Comparison of ENCODE assay signal across 13 mouse cellular contexts in the genomic region with DNA sequence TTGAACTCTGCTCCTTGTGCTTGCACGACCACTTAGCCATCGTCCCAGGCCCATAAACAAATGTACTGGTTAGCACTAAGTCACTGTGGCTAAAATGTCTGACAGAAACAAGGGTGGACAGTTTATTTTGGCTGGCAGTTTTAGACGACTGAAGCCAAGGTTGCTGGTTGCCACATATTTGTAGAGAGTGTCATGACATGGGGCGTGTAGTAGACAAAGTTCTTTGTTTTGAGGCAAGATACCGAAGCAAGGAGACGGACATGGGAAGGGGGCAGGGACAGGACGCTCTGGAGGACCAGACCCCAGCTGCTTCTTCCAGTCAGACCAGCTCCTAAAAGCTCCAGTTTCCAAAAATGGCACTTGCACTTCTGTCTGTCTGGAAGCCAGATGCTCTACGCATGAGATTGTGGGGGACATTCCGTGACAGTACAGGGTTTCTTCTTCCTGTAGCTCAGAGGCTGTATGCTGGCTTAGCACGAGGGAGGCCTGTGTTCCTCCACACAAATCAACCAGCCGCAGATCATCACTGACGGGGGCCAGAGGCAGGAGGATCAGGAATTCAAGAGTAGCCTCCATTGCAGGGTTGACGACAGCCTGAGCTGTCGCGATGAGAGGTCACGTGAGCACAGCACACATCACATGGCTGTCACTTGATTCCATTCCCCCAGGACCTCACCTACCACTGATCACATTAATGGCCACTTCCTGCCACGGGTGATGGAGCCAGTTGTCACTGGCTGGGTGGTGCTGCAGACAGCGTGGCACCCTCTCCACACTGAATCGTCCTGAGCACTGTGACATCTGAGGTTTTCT. TPM values are rescaled to one million over a fixed set of nuclear protein-coding genes. Genes with fewer than 3 reads are reported as not detected.
A peak's percentile ranks its signal among the peaks of the same experiment; 100 is the strongest.
DNase-seq lines count a peak whose midpoint lies in the region; ATAC-seq and TF ChIP-seq lines count a peak whose summit lies in the region.
"Had no signal": no experiment of that assay in that cellular context is flagged by ENCODE, and none has a peak within 500 bp of the region (broad histone marks: within the 10 kb centered on the region; RNA-seq: fewer than 3 reads in every experiment).

No protein-coding gene starts in this region.

- TF ChIP-seq EP300 in heart, adult 2 months (IDR thresholded peaks at IDR 0.05; ENCODE audit: insufficient read depth, low read depth, low read length), result no peak

- H3K36me3 ChIP-seq in heart, adult 2 months (ENCODE audit: control insufficient read depth, insufficient read depth, low read length), result no peaks in the 10 kb centered on the region
- H3K36me3 ChIP-seq in liver, adult 2 months (ENCODE audit: control insufficient read depth, insufficient read depth, low read length), result no peaks in the 10 kb centered on the region
- no peaks in the 10 kb centered on the region for H3K36me3 ChIP-seq in liver, embryonic 12.5 days
- no peaks in the 10 kb centered on the region for H3K36me3 ChIP-seq in embryonic facial prominence, embryonic 15.5 days
- H3K36me3 ChIP-seq in intestine, embryonic 16.5 days (ENCODE audit: control insufficient read depth, insufficient read depth, low read length), result no peaks in the 10 kb centered on the region
- H3K36me3 ChIP-seq in neural tube, embryonic 15.5 days, result no peaks in the 10 kb centered on the region
- H3K36me3 ChIP-seq: embryonic facial prominence, embryonic 12.5 days had no signal

- H3K9me3 ChIP-seq in liver, embryonic 12.5 days (replicated peaks), result no peaks in the 10 kb centered on the region
- H3K9me3 ChIP-seq in embryonic facial prominence, embryonic 15.5 days (replicated peaks), result no peaks in the 10 kb centered on the region
- H3K9me3 ChIP-seq in intestine, embryonic 16.5 days (ENCODE audit: control insufficient read depth, low read length), result no peaks in the 10 kb centered on the region
- H3K9me3 ChIP-seq in neural tube, embryonic 15.5 days (replicated peaks), result no peaks in the 10 kb centered on the region
- H3K9me3 ChIP-seq: embryonic facial prominence, embryonic 12.5 days had no signal

- DNase-seq in heart, adult 18-20 months, result peak; percentile 42 to 48
- DNase-seq in heart, adult 2 months, result no peak
- peak; percentile 94 for DNase-seq in liver, adult 2 months (ENCODE audit: extremely low read depth, low read depth, low spot score)
- no peak for DNase-seq in gastrocnemius, adult 8-10 months (ENCODE audit: low spot score in 2 of 2)
- DNase-seq: kidney, adult 18-20 months; left cerebral cortex, postnatal 4 days; right cerebral cortex, postnatal 14 days had no signal

- no peaks in the 10 kb centered on the region for H3K27me3 ChIP-seq in heart, adult 2 months (ENCODE audit: control insufficient read depth, insufficient read depth, low read length)
- no peaks in the 10 kb centered on the region for H3K27me3 ChIP-seq in liver, adult 2 months (ENCODE audit: control insufficient read depth, insufficient read depth, low read length)
- no peaks in the 10 kb centered on the region for H3K27me3 ChIP-seq in liver, embryonic 12.5 days (replicated peaks)
- 0 out of 2 replicates have a peak, but pooled peaks cover 3% of the 10 kb centered on the region for H3K27me3 ChIP-seq in embryonic facial prominence, embryonic 15.5 days
- H3K27me3 ChIP-seq in intestine, embryonic 16.5 days (replicated peaks; ENCODE audit: control insufficient read depth, insufficient read depth, low read length), result no peaks in the 10 kb centered on the region
- H3K27me3 ChIP-seq in neural tube, embryonic 15.5 days (replicated peaks), result no peaks in the 10 kb centered on the region; the same call in 1 of the 2 replicates
- H3K27me3 ChIP-seq: embryonic facial prominence, embryonic 12.5 days had no signal

- no peak overlapping the region for H3K9ac ChIP-seq in heart, adult 2 months (ENCODE audit: low read depth, low read length)
- peak overlapping the region; percentile 27; the same call in 1 of the 2 replicates for H3K9ac ChIP-seq in liver, adult 2 months (ENCODE audit: low read depth, low read length)
- no peak overlapping the region for H3K9ac ChIP-seq in liver, embryonic 12.5 days
- no peak overlapping the region for H3K9ac ChIP-seq in embryonic facial prominence, embryonic 15.5 days
- H3K9ac ChIP-seq in intestine, embryonic 16.5 days (ENCODE audit: low read depth, low read length), result no peak overlapping the region; the same call in 1 of the 2 replicates
- no peak overlapping the region for H3K9ac ChIP-seq in neural tube, embryonic 15.5 days (replicated peaks)
- H3K9ac ChIP-seq: embryonic facial prominence, embryonic 12.5 days had no signal

- WGBS in heart, adult 2 months, result 24% methylated on average over 19 of the region's 19 CpGs
- WGBS in liver, adult 2 months, result 23% methylated on average over 19 of the region's 19 CpGs
- 56% methylated on average over 19 of the region's 19 CpGs for WGBS in liver, embryonic 12.5 days (ENCODE audit: insufficient replicate concordance)
- WGBS in embryonic facial prominence, embryonic 15.5 days, result 40% methylated on average over 19 of the region's 19 CpGs
- 53% methylated on average over 19 of the region's 19 CpGs for WGBS in intestine, embryonic 16.5 days
- WGBS in neural tube, embryonic 15.5 days, result 69% methylated on average over 19 of the region's 19 CpGs

- peaks cover 8% of the 10 kb centered on the region for H3K4me1 ChIP-seq in heart, adult 2 months (ENCODE audit: control insufficient read depth, insufficient read depth, low read length)
- peaks cover 19% of the 10 kb centered on the region for H3K4me1 ChIP-seq in liver, adult 2 months (ENCODE audit: control insufficient read depth, insufficient read depth, low read length)
- no peaks in the 10 kb centered on the region for H3K4me1 ChIP-seq in liver, embryonic 12.5 days
- peaks cover 11% of the 10 kb centered on the region for H3K4me1 ChIP-seq in embryonic facial prominence, embryonic 15.5 days
- H3K4me1 ChIP-seq in intestine, embryonic 16.5 days (ENCODE audit: control insufficient read depth, insufficient read depth, low read length), result peaks cover 7% of the 10 kb centered on the region; the same call in 1 of the 2 replicates
- peaks cover 24% of the 10 kb centered on the region for H3K4me1 ChIP-seq in neural tube, embryonic 15.5 days
- H3K4me1 ChIP-seq: embryonic facial prominence, embryonic 12.5 days had no signal

- no peak overlapping the region for H3K4me3 ChIP-seq in heart, adult 2 months
- H3K4me3 ChIP-seq in liver, adult 2 months (ENCODE audit: insufficient read depth, low read depth, low read length), result no peak overlapping the region
- H3K4me3 ChIP-seq in liver, embryonic 12.5 days, result no peak overlapping the region
- H3K4me3 ChIP-seq in embryonic facial prominence, embryonic 15.5 days (replicated peaks), result no peak overlapping the region
- no peak overlapping the region for H3K4me3 ChIP-seq in intestine, embryonic 16.5 days (ENCODE audit: low read length)
- no peak overlapping the region for H3K4me3 ChIP-seq in neural tube, embryonic 15.5 days (replicated peaks)
- H3K4me3 ChIP-seq: embryonic facial prominence, embryonic 12.5 days had no signal

- no peak; the same call in 1 of the 2 replicates for TF ChIP-seq POLR2A in heart, adult 2 months (IDR thresholded peaks at IDR 0.05; ENCODE audit: insufficient read depth, low read depth, low read length)
- TF ChIP-seq POLR2A in liver, adult 2 months (IDR thresholded peaks at IDR 0.05; ENCODE audit: extremely low read depth, insufficient read depth, low read length), result 0 out of 2 replicates have a peak, but pooled peaks have one; percentile 8

- intact Hi-C loops in heart, adult 2 months (cut with DNase I), result no loop called here

- H3K27ac ChIP-seq in heart, adult 2 months, result no peak overlapping the region
- peak overlapping the region; percentile 58 for H3K27ac ChIP-seq in liver, adult 2 months (replicated peaks; ENCODE audit: insufficient read depth, low read depth, low read length)
- no peak overlapping the region for H3K27ac ChIP-seq in liver, embryonic 12.5 days
- H3K27ac ChIP-seq in embryonic facial prominence, embryonic 15.5 days (replicated peaks), result peak overlapping the region; percentile 51
- H3K27ac ChIP-seq in intestine, embryonic 16.5 days (ENCODE audit: low read length), result no peak overlapping the region; the same call in 1 of the 2 replicates
- no peak overlapping the region for H3K27ac ChIP-seq in neural tube, embryonic 15.5 days (replicated peaks)
- H3K27ac ChIP-seq: embryonic facial prominence, embryonic 12.5 days had no signal

- ATAC-seq in liver, embryonic 12.5 days, result no peak
- 0 out of 2 replicates have a peak, but pooled peaks have one; percentile 21 for ATAC-seq in embryonic facial prominence, embryonic 15.5 days (ENCODE audit: insufficient number of reproducible peaks, low FRiP score, low TSS enrichment, low read depth)
- ATAC-seq in intestine, embryonic 16.5 days, result peak; percentile 27; the same call in 1 of the 2 replicates
- no peak for ATAC-seq in neural tube, embryonic 15.5 days (ENCODE audit: low FRiP score)

- TF ChIP-seq CTCF in heart, adult 2 months (IDR thresholded peaks at IDR 0.05), result no peak
- no peak for TF ChIP-seq CTCF in liver, adult 2 months (IDR thresholded peaks at IDR 0.05; ENCODE audit: low read depth, low read length)

- no peak overlapping the region for H3K4me2 ChIP-seq in liver, embryonic 12.5 days
- H3K4me2 ChIP-seq in embryonic facial prominence, embryonic 15.5 days (replicated peaks), result no peak overlapping the region
- no peak overlapping the region for H3K4me2 ChIP-seq in intestine, embryonic 16.5 days (ENCODE audit: low read depth, low read length)
- no peak overlapping the region for H3K4me2 ChIP-seq in neural tube, embryonic 15.5 days
- H3K4me2 ChIP-seq: embryonic facial prominence, embryonic 12.5 days had no signal

- no peaks in the 10 kb centered on the region for H3K79me2 ChIP-seq in heart, adult 2 months (replicated peaks; ENCODE audit: control insufficient read depth, insufficient read depth, low read length)
- no peaks in the 10 kb centered on the region for H3K79me2 ChIP-seq in liver, adult 2 months (ENCODE audit: control insufficient read depth, insufficient read depth, low read length)

RNA-seq across cellular contexts. Expression of a gene that starts 1.2 kb away (rescaled TPM):
- total RNA-seq in heart, adult 18-20 months (2021), result under 1 TPM; 0.23 to 0.55 TPM
- total RNA-seq in heart, adult 2 months (2021), result 1 to 10 TPM in 1 of 2 experiments, under 1 TPM in 1; 0.68 to 1.5 TPM
- 2.6 and 4.2 TPM in 2 replicates for polyA plus RNA-seq in heart, adult 2 months (2012; rRNA removed)
- total RNA-seq in liver, adult 2 months (2014; rRNA removed), result 0.27 and 2.3 TPM in 2 replicates
- polyA plus RNA-seq in liver, adult 2 months (2012; rRNA removed), result 2.4 and 4.3 TPM in 2 replicates
- polyA plus RNA-seq in liver, embryonic 12.5 days (2016; fragmentation: Nextera tagmentation; extraction: Ambion mirVana), result not detected in 2 replicates
- 5.0 and 5.4 TPM in 2 replicates for polyA plus RNA-seq in embryonic facial prominence, embryonic 15.5 days (2015; fragmentation: Nextera tagmentation; extraction: Ambion mirVana)
- 0.35 and 0.56 TPM in 2 replicates for polyA plus RNA-seq in intestine, embryonic 16.5 days (2015; fragmentation: Nextera tagmentation; extraction: Ambion mirVana)
- polyA plus RNA-seq in neural tube, embryonic 15.5 days (2015; fragmentation: Nextera tagmentation; extraction: Ambion mirVana), result 1.2 and 1.5 TPM in 2 replicates
- total RNA-seq in gastrocnemius, adult 8-10 months (2022), result under 1 TPM in 2 of 4 experiments, not detected in 2; 0.41 to 0.83 TPM

RNA-seq across cellular contexts. Expression of a gene that starts 12.6 kb away (rescaled TPM):
- not detected for total RNA-seq in heart, adult 18-20 months (2021)
- not detected for total RNA-seq in heart, adult 2 months (2021)
- polyA plus RNA-seq in heart, adult 2 months (2012; rRNA removed), result not detected in 2 replicates
- total RNA-seq in liver, adult 2 months (2014; rRNA removed), result not detected in 2 replicates
- not detected in 2 replicates for polyA plus RNA-seq in liver, adult 2 months (2012; rRNA removed)
- not detected in 2 replicates for polyA plus RNA-seq in liver, embryonic 12.5 days (2016; fragmentation: Nextera tagmentation; extraction: Ambion mirVana)
- not detected in 2 replicates for polyA plus RNA-seq in embryonic facial prominence, embryonic 15.5 days (2015; fragmentation: Nextera tagmentation; extraction: Ambion mirVana)
- polyA plus RNA-seq in intestine, embryonic 16.5 days (2015; fragmentation: Nextera tagmentation; extraction: Ambion mirVana), result not detected in 2 replicates
- not detected in 2 replicates for polyA plus RNA-seq in neural tube, embryonic 15.5 days (2015; fragmentation: Nextera tagmentation; extraction: Ambion mirVana)
- not detected for total RNA-seq in gastrocnemius, adult 8-10 months (2022)
- total RNA-seq: left cerebral cortex, postnatal 4 days had no signal
- polyA plus RNA-seq: embryonic facial prominence, embryonic 12.5 days; neural tube, embryonic 14.5 days had no signal

Comparison
In these comparisons a context has a peak if more than half of its experiments do, and no peak if none do; other contexts are left out.
1. DNase-seq: peak in heart, adult 18-20 months (2 of 2) and liver, adult 2 months (single experiment); none in heart, adult 2 months (0 of 2) and gastrocnemius, adult 8-10 months (0 of 2).
2. H3K27ac ChIP-seq: peak in liver, adult 2 months (single experiment) and embryonic facial prominence, embryonic 15.5 days (single experiment); none in heart, adult 2 months (single experiment), liver, embryonic 12.5 days (single experiment), intestine, embryonic 16.5 days (single experiment) and neural tube, embryonic 15.5 days (single experiment).
3. ATAC-seq: peak in embryonic facial prominence, embryonic 15.5 days (single experiment) and intestine, embryonic 16.5 days (single experiment); none in liver, embryonic 12.5 days (single experiment) and neural tube, embryonic 15.5 days (single experiment).